ENCODE assay signal across 8 mouse cellular contexts in genomic region chr2:154569071-154569748, GRCm38 (mm10). TPM values are rescaled to one million over a fixed set of nuclear protein-coding genes. Genes with fewer than 3 reads are reported as not detected.
DNase-seq lines count a peak whose midpoint lies in the region; ATAC-seq and TF ChIP-seq lines count a peak whose summit lies in the region.

No protein-coding gene starts in this region.

- H3K36me3 ChIP-seq in G1E (replicated peaks): peaks cover 42% of the 10 kb centered on the region
- peaks cover 2% of the 10 kb centered on the region for H3K36me3 ChIP-seq in heart, embryonic 12.5 days

- TF ChIP-seq CTCF in G1E (IDR thresholded peaks at IDR 0.05; ENCODE audit: low read depth, low read length): no peak

- peak overlapping the region; percentile 89 for H3K4me3 ChIP-seq in G1E (ENCODE audit: low read depth, low read length)
- H3K4me3 ChIP-seq in heart, embryonic 12.5 days: peak overlapping the region; percentile 93

- peak; percentile 45; the same call in 1 of the 2 replicates for ATAC-seq in G1E (ENCODE audit: extremely low read depth, insufficient number of reproducible peaks, low FRiP score, poor library complexity, severe bottlenecking)
- ATAC-seq in heart, embryonic 12.5 days (ENCODE audit: insufficient number of reproducible peaks, low FRiP score): peak; percentile 87

- H3K9ac ChIP-seq in heart, embryonic 12.5 days: peak overlapping the region; percentile 84

- no peaks in the 10 kb centered on the region for H3K9me3 ChIP-seq in G1E (replicated peaks)
- H3K9me3 ChIP-seq in heart, embryonic 12.5 days (replicated peaks): no peaks in the 10 kb centered on the region

- under 1% methylated on average over 70 of the region's 70 CpGs for WGBS in heart, embryonic 12.5 days

- no peaks in the 10 kb centered on the region for H3K27me3 ChIP-seq in G1E (ENCODE audit: insufficient read depth, low read length)
- H3K27me3 ChIP-seq in heart, embryonic 12.5 days (replicated peaks): no peaks in the 10 kb centered on the region

- peak overlapping the region; percentile 86 for H3K4me2 ChIP-seq in heart, embryonic 12.5 days

- DNase-seq in 3134 (ENCODE audit: extremely low read depth, insufficient read length, low spot score) (peak; percentile 84), G1E (ENCODE audit: low spot score) (peak; percentile 74)
- DNase-seq in embryo, embryonic 10.5 days (ENCODE audit: low spot score): peak; percentile 72
- DNase-seq in kidney, postnatal 10 days: peak; percentile 83
- DNase-seq in lung, postnatal 10 days: peak; percentile 63
- peak; percentile 69 for DNase-seq in right cerebral cortex, postnatal 14 days
- DNase-seq in urinary bladder, postnatal 4 days (ENCODE audit: low spot score in 2 of 2): peak; percentile 67 to 71

- peak overlapping the region; percentile 74 for H3K27ac ChIP-seq in heart, embryonic 12.5 days (ENCODE audit: poor library complexity, severe bottlenecking)

- H3K4me1 ChIP-seq in G1E (ENCODE audit: insufficient read depth, low read depth, low read length): peaks cover 81% of the 10 kb centered on the region
- H3K4me1 ChIP-seq in heart, embryonic 12.5 days (replicated peaks): peaks cover 36% of the 10 kb centered on the region

RNA-seq across cellular contexts. Expression of gene E2f1, which starts 0.5 kb away (rescaled TPM):
- total RNA-seq in G1E (2014; fragmentation: Nextera tagmentation) (31.9 and 32.5 TPM in 2 replicates), G1E (2017) (13.9 and 15.6 TPM in 2 replicates)
- 93.1 and 94.6 TPM in 2 replicates for polyA plus RNA-seq in G1E (2012)
- polyA plus RNA-seq in heart, embryonic 12.5 days (2016; fragmentation: Nextera tagmentation; extraction: Ambion mirVana): 21.7 and 21.8 TPM in 2 replicates

RNA-seq across cellular contexts. Expression of gene Necab3, which starts 10.5 kb away (rescaled TPM):
- total RNA-seq in G1E (2014; fragmentation: Nextera tagmentation) (13.0 and 13.2 TPM in 2 replicates), G1E (2017) (6.8 and 7.6 TPM in 2 replicates)
- 9.8 and 11.6 TPM in 2 replicates for polyA plus RNA-seq in G1E (2012)
- polyA plus RNA-seq in heart, embryonic 12.5 days (2016; fragmentation: Nextera tagmentation; extraction: Ambion mirVana): 0.27 and 0.87 TPM in 2 replicates

RNA-seq across cellular contexts. Expression of gene Actl10, which starts 17.6 kb away (rescaled TPM):
- total RNA-seq in G1E (2014; fragmentation: Nextera tagmentation): 0.53 TPM in 1 of 2 replicates, not detected in the other
- 0.22 and 0.41 TPM in 2 replicates for total RNA-seq in G1E (2017)
- not detected in 2 replicates for polyA plus RNA-seq in G1E (2012)
- 0.13 and 0.15 TPM in 2 replicates for polyA plus RNA-seq in heart, embryonic 12.5 days (2016; fragmentation: Nextera tagmentation; extraction: Ambion mirVana)

RNA-seq across cellular contexts. Expression of gene 1700003F12Rik, which starts 22.3 kb away (rescaled TPM):
- total RNA-seq in G1E (2014; fragmentation: Nextera tagmentation) (not detected in 2 replicates), G1E (2017) (not detected in 2 replicates)
- polyA plus RNA-seq in G1E (2012): 0.13 TPM in 1 of 2 replicates, not detected in the other
- 0.48 and 0.78 TPM in 2 replicates for polyA plus RNA-seq in heart, embryonic 12.5 days (2016; fragmentation: Nextera tagmentation; extraction: Ambion mirVana)

RNA-seq across cellular contexts. Expression of gene Pxmp4, which starts 34.3 kb away (rescaled TPM):
- total RNA-seq in G1E (2014; fragmentation: Nextera tagmentation): 20.7 and 22.6 TPM in 2 replicates
- 35.7 and 41.5 TPM in 2 replicates for total RNA-seq in G1E (2017)
- polyA plus RNA-seq in G1E (2012): 5.4 and 6.2 TPM in 2 replicates
- 18.9 and 20.5 TPM in 2 replicates for polyA plus RNA-seq in heart, embryonic 12.5 days (2016; fragmentation: Nextera tagmentation; extraction: Ambion mirVana)

Comparison
In these comparisons a context has a peak if more than half of its experiments do, and no peak if none do; other contexts are left out.
1. Peak in every context shown above with its lines: DNase-seq, ATAC-seq, H3K4me3 ChIP-seq and H3K27ac ChIP-seq.